Mouse (Mus musculus) kidney, embryonic 14.5 days (tissue): Measurements from ENCODE around the gene Zmynd10. TPM values are rescaled to one million over a fixed set of nuclear protein-coding genes. Genes with fewer than 3 reads are reported as not detected.

Experiments used
- ATAC-seq: fragments of 200-750 bp; cut with Nextera tagmentation; 2 replicates; pipeline ENCODE4 v1.8.0; 2017; ENCODE audit warnings: moderate number of reproducible peaks, mild to moderate bottlenecking, moderate TSS enrichment, moderate library complexity; ENCODE audit not compliant: low FRiP score, low TSS enrichment
- H3K27ac ChIP-seq: fragments of 300-500 bp; sonication (generic); 2 replicates; pipeline ENCODE4 v1.5.1; 2014; ENCODE audit warnings: low read depth, mild to moderate bottlenecking, low read length, moderate library complexity, mixed read lengths
- H3K27me3 ChIP-seq: fragments of 300-500 bp; sonication (generic); 2 replicates; pipeline ENCODE4 v1.6.1; 2014; ENCODE audit warnings: mild to moderate bottlenecking, low read length; ENCODE audit not compliant: control insufficient read depth, insufficient read depth
- H3K36me3 ChIP-seq: fragments of 300-500 bp; sonication (generic); 2 replicates; pipeline ENCODE4 v1.6.1; 2014; ENCODE audit warnings: low read length, mixed read lengths; ENCODE audit not compliant: control insufficient read depth, insufficient read depth
- H3K4me1 ChIP-seq: fragments of 300-500 bp; sonication (generic); 2 replicates; pipeline ENCODE4 v1.6.1; 2014; ENCODE audit warnings: low read length, mixed read lengths; ENCODE audit not compliant: control insufficient read depth, insufficient read depth
- H3K4me2 ChIP-seq: fragments of 300-500 bp; sonication (generic); replicated peaks from 2 replicates; pipeline ENCODE4 v1.6.1; 2014; ENCODE audit warnings: low read depth, mild to moderate bottlenecking, low read length
- H3K4me3 ChIP-seq: fragments of 300-500 bp; sonication (generic); 2 replicates; pipeline ENCODE4 v1.5.1; 2014; ENCODE audit warnings: mild to moderate bottlenecking, low read length
- H3K9ac ChIP-seq: fragments of 300-500 bp; sonication (generic); 2 replicates; pipeline ENCODE4 v1.6.1; 2014; ENCODE audit warnings: low read depth, mild to moderate bottlenecking, low read length, moderate library complexity
- H3K9me3 ChIP-seq: fragments of 300-500 bp; sonication (generic); 2 replicates; pipeline ENCODE4 v1.6.1; 2016; ENCODE audit warnings: low read length; ENCODE audit not compliant: control insufficient read depth
- WGBS: fragments of 180-500 bp; shearing (Covaris S2); extraction: QIAGEN DNeasy Blood & Tissue Kit; methylation state at CpG from one replicate; pipeline ENCODE4 v1.1.7; 2014; 5-methylcytosine and 5-hydroxymethylcytosine counted together
- polyA plus RNA-seq: library from polyadenylated mRNA; unstranded; fragments of >200 nt; fragmentation: Nextera tagmentation; extraction: Ambion mirVana; gene quantifications from 2 replicates; pipeline ENCODE4 v1.2.1, GENCODE M21; 2014

Gene Zmynd10
- polyA plus RNA-seq, 1 experiment from 2014 or later: 1.7 TPM

GRCm38 (mm10) chr9:107587833-107588639 lies 40.9 kb downstream of the Zmynd10 start:
- H3K4me3 ChIP-seq: peak overlapping the region; percentile 83
- H3K27ac ChIP-seq: 0 out of 2 replicates have a peak overlapping the region, but pooled peaks have one; percentile 24
- H3K9me3 ChIP-seq: no peaks in the 10 kb centered on the region
- H3K27me3 ChIP-seq: no peaks in the 10 kb centered on the region
- ATAC-seq: no peak
- H3K4me1 ChIP-seq: peaks cover 9% of the 10 kb centered on the region; the same call in 1 of the 2 replicates
- H3K36me3 ChIP-seq: peaks cover 41% of the 10 kb centered on the region
- H3K9ac ChIP-seq: peak overlapping the region; percentile 79
- H3K4me2 ChIP-seq: peak overlapping the region; percentile 54
- 3% methylated on average over 33 of the region's 33 CpGs for WGBS

- Histone ChIP-seq H3K4me3 (no peak overlapping the region), H3K4me1 (peaks cover 9% of the 10 kb centered on the region; the same call in 1 of the 2 replicates), H3K4me2 (no peak overlapping the region), H3K36me3 (peaks cover 52% of the 10 kb centered on the region), H3K27me3 (no peaks in the 10 kb centered on the region), H3K9ac (no peak overlapping the region), H3K27ac (no peak overlapping the region), H3K9me3 (no peaks in the 10 kb centered on the region)
- ATAC-seq: no peak
- WGBS: 90% methylated on average over 25 of the region's 25 CpGs
Measured at GRCm38 (mm10) chr9:107590058-107590772, 43.1 kb downstream of the Zmynd10 start.

GRCm38 (mm10) chr9:107590773-107591060 lies 43.6 kb downstream of the Zmynd10 start:
- H3K9me3 ChIP-seq: no peaks in the 10 kb centered on the region
- no peak for ATAC-seq
- no peak overlapping the region for H3K9ac ChIP-seq
- peaks cover 52% of the 10 kb centered on the region for H3K36me3 ChIP-seq
- H3K27ac ChIP-seq: no peak overlapping the region
- WGBS: 93% methylated on average over 6 of the region's 6 CpGs
- H3K4me1 ChIP-seq: peaks cover 9% of the 10 kb centered on the region; the same call in 1 of the 2 replicates
- H3K4me3 ChIP-seq: no peak overlapping the region
- no peak overlapping the region for H3K4me2 ChIP-seq
- no peaks in the 10 kb centered on the region for H3K27me3 ChIP-seq

DNA sequence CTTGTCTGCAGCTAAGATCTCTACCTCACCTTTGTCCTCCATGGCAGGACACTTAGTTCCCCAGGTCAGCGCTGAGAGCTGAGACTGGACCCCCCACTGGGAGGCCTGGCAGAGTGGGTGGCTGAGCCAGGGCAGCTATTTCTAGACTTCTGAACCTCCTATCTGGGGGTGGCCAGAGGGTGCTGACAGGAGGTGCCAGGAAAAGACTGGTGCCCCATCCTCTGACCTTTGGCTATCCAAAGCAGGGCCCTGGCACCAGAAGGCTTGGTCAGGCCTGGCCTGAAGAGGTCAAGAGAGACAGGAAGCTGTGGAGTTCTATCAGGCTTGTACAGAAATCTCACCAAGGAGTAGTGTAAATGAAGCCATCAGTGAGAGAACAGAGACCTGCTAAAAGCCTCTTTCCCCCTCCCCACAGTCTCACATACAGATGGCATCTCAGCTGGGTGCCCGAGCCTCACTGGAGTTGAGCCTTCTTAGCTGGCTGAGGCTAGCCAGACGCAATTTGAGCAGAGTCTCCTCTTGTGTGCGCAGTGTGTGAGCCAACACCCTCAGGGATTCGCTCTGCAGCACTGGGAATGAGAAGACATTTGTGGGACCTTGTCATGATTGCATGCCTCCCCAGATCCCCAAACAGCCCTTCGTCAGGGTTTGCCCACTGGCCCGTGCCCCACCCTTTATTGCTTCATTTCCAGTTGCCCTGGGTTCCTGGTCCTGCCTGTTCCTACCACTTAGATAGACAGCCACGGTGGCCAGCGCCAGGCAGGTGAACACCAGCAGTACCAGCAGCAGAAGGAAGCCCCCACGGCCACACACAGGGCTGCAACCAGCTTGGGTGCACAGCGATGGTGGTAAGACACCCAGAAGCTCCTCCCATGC lies 46.2 kb downstream of the Zmynd10 start:
- H3K27me3 ChIP-seq: no peaks in the 10 kb centered on the region
- no peak overlapping the region for H3K9ac ChIP-seq
- H3K4me1 ChIP-seq: peaks cover 5% of the 10 kb centered on the region; the same call in 1 of the 2 replicates
- ATAC-seq: no peak
- H3K4me3 ChIP-seq: no peak overlapping the region
- peaks cover 52% of the 10 kb centered on the region for H3K36me3 ChIP-seq
- H3K27ac ChIP-seq: no peak overlapping the region
- H3K9me3 ChIP-seq: no peaks in the 10 kb centered on the region
- 85% methylated on average over 11 of the region's 11 CpGs for WGBS
- no peak overlapping the region for H3K4me2 ChIP-seq

- 74% methylated on average over 8 of the region's 8 CpGs for WGBS
- no peak overlapping the region for H3K27ac ChIP-seq
- no peak for ATAC-seq
Measured at GRCm38 (mm10) chr9:107594281-107595062, 47.4 kb downstream of the Zmynd10 start.

GRCm38 (mm10) chr9:107596619-107597569 lies 49.8 kb downstream of the Zmynd10 start:
- ATAC-seq: no peak

More at GRCm38 (mm10) chr9:107594281-107595062, 47.4 kb downstream of the Zmynd10 start:
- H3K27me3 ChIP-seq: no peaks in the 10 kb centered on the region
- no peak overlapping the region for H3K9ac ChIP-seq
- no peak overlapping the region for H3K4me2 ChIP-seq
- H3K9me3 ChIP-seq: no peaks in the 10 kb centered on the region
- H3K4me3 ChIP-seq: no peak overlapping the region
- peaks cover 52% of the 10 kb centered on the region for H3K36me3 ChIP-seq
- no peaks in the 10 kb centered on the region for H3K4me1 ChIP-seq

GRCm38 (mm10) chr9:107598385-107598784 lies 51.3 kb downstream of the Zmynd10 start:
- H3K4me1 ChIP-seq: no peaks in the 10 kb centered on the region
- no peaks in the 10 kb centered on the region for H3K9me3 ChIP-seq
- H3K9ac ChIP-seq: no peak overlapping the region
- peaks cover 14% of the 10 kb centered on the region for H3K36me3 ChIP-seq
- H3K27me3 ChIP-seq: no peaks in the 10 kb centered on the region
- no peak overlapping the region for H3K4me2 ChIP-seq
- WGBS: 67% methylated on average over 5 of the region's 5 CpGs
- H3K27ac ChIP-seq: no peak overlapping the region
- no peak for ATAC-seq
- no peak overlapping the region for H3K4me3 ChIP-seq

More at GRCm38 (mm10) chr9:107596619-107597569, 49.8 kb downstream of the Zmynd10 start:
- no peaks in the 10 kb centered on the region for H3K9me3 ChIP-seq
- no peak overlapping the region for H3K4me2 ChIP-seq
- no peak overlapping the region for H3K4me3 ChIP-seq
- WGBS: 91% methylated on average over 11 of the region's 11 CpGs
- H3K4me1 ChIP-seq: no peaks in the 10 kb centered on the region
- H3K9ac ChIP-seq: no peak overlapping the region; the same call in 1 of the 2 replicates
- H3K27me3 ChIP-seq: no peaks in the 10 kb centered on the region
- H3K27ac ChIP-seq: no peak overlapping the region
- peaks cover 29% of the 10 kb centered on the region for H3K36me3 ChIP-seq
